Mouse (Mus musculus): ENCODE measurements around the gene Mpc2. TPM values are rescaled to one million over a fixed set of nuclear protein-coding genes. Genes with fewer than 3 reads are reported as not detected.

Mpc2 gene
- polyA plus RNA-seq, 1 experiment from 2014 or later, result 198 TPM

Other genes with a start within 250 kb of the Mpc2 start
- 73.0 and 90.6 TPM in 2 replicates for gene Tiprl, start 223.6 kb upstream of the Mpc2 start, polyA plus RNA-seq (2014; fragmentation: Nextera tagmentation; extraction: Ambion mirVana)
- 0.48 and 0.58 TPM in 2 replicates for gene Gpr161, start 164.8 kb upstream of the Mpc2 start, polyA plus RNA-seq (2014; fragmentation: Nextera tagmentation; extraction: Ambion mirVana)
- gene Dcaf6, start 162 bp upstream of the Mpc2 start, polyA plus RNA-seq (2014; fragmentation: Nextera tagmentation; extraction: Ambion mirVana), result 15.9 and 18.0 TPM in 2 replicates
- gene Adcy10, start 24.5 kb downstream of the Mpc2 start, polyA plus RNA-seq (2014; fragmentation: Nextera tagmentation; extraction: Ambion mirVana), result 0.04 and 0.23 TPM in 2 replicates
- gene Mpzl1, start 173.9 kb downstream of the Mpc2 start, polyA plus RNA-seq (2014; fragmentation: Nextera tagmentation; extraction: Ambion mirVana), result 85.7 and 89.5 TPM in 2 replicates
- 13.3 and 17.8 TPM in 2 replicates for gene Rcsd1, start 249.1 kb downstream of the Mpc2 start, polyA plus RNA-seq (2014; fragmentation: Nextera tagmentation; extraction: Ambion mirVana)

Data from liver, embryonic 11.5 days (tissue).